Mouse (Mus musculus): ENCODE measurements around the gene Ssbp1. TPM values are rescaled to one million over a fixed set of nuclear protein-coding genes. Genes with fewer than 3 reads are reported as not detected.

Ssbp1 gene
- polyA plus RNA-seq, 1 experiment from 2014 or later, result 94.1 TPM

DNA sequence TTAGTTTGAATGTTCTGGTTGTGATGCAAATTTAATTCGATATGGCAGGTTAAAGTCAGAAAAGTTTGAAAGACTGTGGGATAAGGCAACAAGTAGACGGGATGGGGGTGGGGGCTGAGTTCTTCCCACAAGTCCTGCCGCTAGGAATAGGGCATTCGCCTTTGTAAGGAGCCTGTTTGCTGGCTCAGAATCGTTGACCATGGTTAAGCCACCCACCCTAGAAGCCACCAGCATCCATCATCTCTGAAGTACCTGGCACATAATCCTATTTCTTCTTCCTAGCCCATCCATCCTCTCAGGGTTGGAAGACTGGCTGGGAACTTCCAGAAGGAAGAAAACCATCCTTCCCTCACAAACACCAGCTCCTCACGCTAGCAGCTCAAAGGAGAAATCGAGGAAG, 36.5 kb upstream of the Ssbp1 start:
- Histone ChIP-seq H3K9me3 (no peaks in the 10 kb centered on the region), H3K4me3 (peak overlapping the region; percentile 86), H3K4me2 (peak overlapping the region; percentile 87), H3K27ac (replicated peaks) (no peak overlapping the region), H3K27me3 (replicated peaks) (peaks cover 30% of the 10 kb centered on the region), H3K4me1 (peaks cover 10% of the 10 kb centered on the region; the same call in 1 of the 2 replicates), H3K36me3 (no peaks in the 10 kb centered on the region), H3K9ac (peak overlapping the region; percentile 90)
- WGBS, result 16% methylated on average over 7 of the region's 7 CpGs
- ATAC-seq (ENCODE audit: extremely low read depth, insufficient number of reproducible peaks, low FRiP score, low TSS enrichment), result no peak

DNA sequence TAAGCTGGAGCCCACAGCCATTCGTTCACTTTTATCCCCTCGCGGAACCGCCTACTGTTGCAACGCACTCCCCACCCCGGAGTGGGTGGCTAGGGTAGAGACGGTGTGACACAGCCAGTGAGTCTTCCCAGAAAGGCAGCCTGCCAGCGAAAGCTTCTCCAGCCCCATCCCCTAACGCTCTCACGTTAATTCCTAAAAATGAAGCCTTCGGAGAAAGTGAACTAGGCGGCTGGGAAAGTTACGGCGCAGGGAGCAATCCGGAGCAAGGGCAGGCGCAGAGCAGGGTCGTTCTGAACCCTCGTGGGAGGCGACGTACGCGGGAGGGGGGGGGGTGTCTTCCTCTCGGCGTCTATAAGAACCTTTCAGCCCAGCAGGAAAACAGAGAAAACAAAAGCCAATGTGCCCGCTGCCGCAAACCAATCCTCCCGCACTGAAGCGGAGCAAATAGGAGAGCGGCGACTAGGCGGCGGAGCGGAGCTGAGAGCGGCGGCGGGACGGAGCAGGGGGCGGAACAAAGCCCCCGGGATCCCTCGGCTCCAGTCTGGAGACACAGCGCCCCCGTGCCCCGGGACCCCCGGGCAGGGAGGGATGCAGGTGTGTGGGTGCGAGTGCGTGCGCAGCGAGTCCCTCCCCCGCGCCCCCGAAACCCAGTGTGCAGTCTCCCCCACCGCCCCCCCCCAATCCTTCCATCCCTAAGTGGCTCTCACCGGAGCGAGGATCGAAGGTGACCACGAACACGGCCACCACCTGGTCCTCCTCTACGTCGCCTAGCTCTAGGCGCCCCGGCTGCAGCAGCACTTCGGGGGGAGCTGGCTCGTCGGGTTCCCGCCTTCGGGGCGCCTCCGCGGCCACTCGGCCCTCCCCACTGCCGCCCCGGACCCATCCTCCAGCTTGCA, 35.8 kb upstream of the Ssbp1 start:
- under 1% methylated on average over 69 of the region's 72 CpGs for WGBS
- Histone ChIP-seq H3K9ac (peak overlapping the region; percentile 90), H3K36me3 (no peaks in the 10 kb centered on the region), H3K4me2 (peak overlapping the region; percentile 87), H3K4me3 (peak overlapping the region; percentile 86), H3K9me3 (no peaks in the 10 kb centered on the region), H3K27ac (replicated peaks) (peak overlapping the region; percentile 32; the same call in 1 of the 2 replicates), H3K4me1 (peaks cover 10% of the 10 kb centered on the region; the same call in 1 of the 2 replicates), H3K27me3 (replicated peaks) (peaks cover 37% of the 10 kb centered on the region)
- peak; percentile 23; the same call in 1 of the 2 replicates for ATAC-seq (ENCODE audit: extremely low read depth, insufficient number of reproducible peaks, low FRiP score, low TSS enrichment)

DNA sequence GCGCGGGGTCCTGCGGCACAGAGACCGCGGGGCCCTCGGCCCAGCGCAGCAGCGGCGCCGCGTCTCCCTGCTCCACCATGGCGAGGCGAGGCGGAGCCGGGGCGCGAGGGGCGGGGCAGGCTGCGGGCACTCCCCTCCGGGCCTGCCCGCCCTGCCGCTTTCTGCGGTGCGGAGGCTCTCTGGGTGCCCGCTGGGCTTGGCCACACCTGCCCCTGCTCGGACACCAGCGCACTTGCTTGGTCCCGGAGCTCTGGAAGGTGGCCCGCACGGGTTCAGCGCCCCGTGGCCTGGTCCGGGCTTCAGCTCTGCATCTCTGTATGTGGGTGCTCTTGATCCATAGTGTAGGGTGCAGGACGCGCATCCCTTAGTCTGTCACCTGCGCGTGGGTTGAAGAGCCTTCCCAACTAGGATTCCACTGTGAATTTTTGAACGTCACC, 35.1 kb upstream of the Ssbp1 start, which contains the start of gene E330009J07Rik:
E330009J07Rik (minus strand) TSS at position 89 of the 437 bp plus-strand sequence.
- ATAC-seq (ENCODE audit: extremely low read depth, insufficient number of reproducible peaks, low FRiP score, low TSS enrichment), result peak; percentile 84
- WGBS, result under 1% methylated on average over 38 of the region's 38 CpGs

DNA sequence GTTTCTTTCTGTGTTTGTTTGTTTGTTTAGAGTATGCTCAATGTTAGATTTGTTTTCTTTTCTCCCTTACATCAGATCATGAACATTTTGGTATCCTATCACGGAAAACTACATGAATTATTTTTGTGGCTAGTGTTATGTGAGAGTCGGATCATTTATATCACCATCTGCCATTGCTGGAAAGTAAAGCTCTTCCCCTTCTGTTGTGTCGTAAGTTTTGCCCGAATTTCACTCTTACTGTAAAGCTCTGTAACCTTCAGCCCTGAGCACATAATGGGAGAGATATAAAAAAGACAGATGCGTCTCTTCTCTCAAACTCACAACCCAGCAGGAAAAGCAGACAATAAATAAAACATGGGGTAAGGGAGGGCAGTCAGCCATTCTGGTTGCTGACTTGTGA, 32.2 kb upstream of the Ssbp1 start, which contains the start of gene Wee2:
Wee2 (plus strand) TSS at position 153 of the 400 bp plus-strand sequence.
- H3K9me3 ChIP-seq, result no peaks in the 10 kb centered on the region
- no peak within 1 kb of the TSS for H3K9ac ChIP-seq
- no peak for ATAC-seq (ENCODE audit: extremely low read depth, insufficient number of reproducible peaks, low FRiP score, low TSS enrichment)
- no peak within 1 kb of the TSS for H3K27ac ChIP-seq (replicated peaks)
- no peaks in the 10 kb centered on the region for H3K36me3 ChIP-seq
- no peak within 1 kb of the TSS for H3K4me3 ChIP-seq
- H3K4me2 ChIP-seq, result no peak within 1 kb of the TSS
- WGBS, result 63% methylated on average over 5 of the region's 5 CpGs
- peaks cover 10% of the 10 kb centered on the region; the same call in 1 of the 2 replicates for H3K4me1 ChIP-seq
- H3K27me3 ChIP-seq (replicated peaks), result peaks cover 52% of the 10 kb centered on the region

More for the DNA sequence above, 35.1 kb upstream of the Ssbp1 start, which contains the start of gene E330009J07Rik:
- peaks cover 10% of the 10 kb centered on the region; the same call in 1 of the 2 replicates for H3K4me1 ChIP-seq
- peak within 1 kb of the TSS; percentile 87 for H3K4me2 ChIP-seq
- no peaks in the 10 kb centered on the region for H3K9me3 ChIP-seq
- no peaks in the 10 kb centered on the region for H3K36me3 ChIP-seq
- H3K27me3 ChIP-seq (replicated peaks), result peaks cover 43% of the 10 kb centered on the region
- peak within 1 kb of the TSS; percentile 86 for H3K4me3 ChIP-seq
- peak within 1 kb of the TSS; percentile 90 for H3K9ac ChIP-seq
- H3K27ac ChIP-seq (replicated peaks), result peak within 1 kb of the TSS; percentile 32; the same call in 1 of the 2 replicates

DNA sequence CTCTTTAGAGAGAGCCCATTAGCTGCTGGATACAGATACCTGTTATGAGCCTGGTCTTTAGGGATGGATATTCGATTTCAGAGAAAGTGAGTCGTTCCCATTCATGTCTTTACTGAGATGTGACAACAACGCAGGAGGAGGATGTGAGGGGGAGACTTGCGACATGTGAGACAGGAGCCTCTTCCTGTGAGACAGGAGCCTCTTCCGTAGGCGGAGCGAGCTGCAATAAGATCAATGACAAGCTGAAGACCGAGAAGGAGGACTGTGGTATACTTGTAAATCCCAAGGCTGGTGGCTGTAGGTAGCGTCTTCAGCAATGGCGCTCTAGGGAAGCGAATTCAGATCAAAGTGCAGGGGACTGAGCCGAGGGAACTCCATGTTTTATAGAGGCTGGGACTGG, 31.4 kb upstream of the Ssbp1 start:
- H3K4me3 ChIP-seq, result no peak overlapping the region
- no peak for ATAC-seq (ENCODE audit: extremely low read depth, insufficient number of reproducible peaks, low FRiP score, low TSS enrichment)
- no peaks in the 10 kb centered on the region for H3K9me3 ChIP-seq
- peaks cover 7% of the 10 kb centered on the region; the same call in 1 of the 2 replicates for H3K4me1 ChIP-seq
- 27% methylated on average over 12 of the region's 12 CpGs for WGBS
- H3K9ac ChIP-seq, result no peak overlapping the region
- no peak overlapping the region for H3K4me2 ChIP-seq
- H3K27me3 ChIP-seq (replicated peaks), result peaks cover 47% of the 10 kb centered on the region
- no peaks in the 10 kb centered on the region for H3K36me3 ChIP-seq
- no peak overlapping the region for H3K27ac ChIP-seq (replicated peaks)

DNA sequence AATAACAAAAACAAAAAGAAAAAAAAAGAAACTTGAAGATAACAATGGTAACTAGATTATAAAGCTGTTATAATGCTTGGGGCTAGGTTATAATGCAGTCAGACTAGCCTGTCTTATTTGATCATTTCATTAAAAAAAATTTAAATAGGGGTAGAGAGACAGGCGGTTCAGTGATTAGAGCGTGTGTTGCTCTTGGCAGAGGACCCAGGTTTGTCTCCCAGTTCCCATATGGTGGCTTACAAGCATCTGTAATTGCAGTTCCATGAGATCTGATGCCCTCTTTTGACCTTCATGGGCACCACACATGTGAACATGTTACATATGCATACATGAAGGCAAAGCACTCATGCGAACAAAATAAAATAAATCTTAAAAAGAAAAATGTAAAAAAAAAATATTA, 29.9 kb upstream of the Ssbp1 start:
- Histone ChIP-seq H3K4me3 (no peak overlapping the region), H3K4me2 (no peak overlapping the region), H3K36me3 (no peaks in the 10 kb centered on the region), H3K27ac (replicated peaks) (no peak overlapping the region), H3K27me3 (replicated peaks) (peaks cover 50% of the 10 kb centered on the region), H3K9me3 (no peaks in the 10 kb centered on the region), H3K4me1 (0 out of 2 replicates have a peak, but pooled peaks cover 2% of the 10 kb centered on the region), H3K9ac (no peak overlapping the region)
- ATAC-seq (ENCODE audit: extremely low read depth, insufficient number of reproducible peaks, low FRiP score, low TSS enrichment), result no peak
- WGBS, result 70% methylated on average over 3 of the region's 3 CpGs

DNA sequence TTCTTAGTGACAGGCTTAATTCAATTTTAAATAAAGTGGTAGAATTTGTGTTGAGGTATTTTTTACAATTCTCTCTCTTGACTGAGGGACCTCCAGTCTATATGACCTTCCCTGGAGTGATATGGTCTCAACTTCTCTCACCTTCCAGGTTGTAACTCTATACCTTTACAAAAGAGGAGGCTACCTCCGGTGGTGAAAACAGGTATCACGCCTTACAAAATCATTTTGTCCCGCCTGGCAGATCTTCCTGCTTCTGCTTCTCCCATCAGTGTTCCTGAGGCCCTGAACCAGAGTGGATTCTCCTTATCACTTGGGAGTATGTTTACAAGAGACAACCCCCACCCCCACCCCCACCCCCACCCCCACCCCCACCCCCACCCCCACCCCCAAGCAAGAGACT, 29.4 kb upstream of the Ssbp1 start:
- H3K27ac ChIP-seq (replicated peaks), result no peak overlapping the region
- H3K9ac ChIP-seq, result no peak overlapping the region
- H3K4me1 ChIP-seq, result no peaks in the 10 kb centered on the region
- H3K4me3 ChIP-seq, result no peak overlapping the region
- no peaks in the 10 kb centered on the region for H3K9me3 ChIP-seq
- WGBS, result 26% methylated on average over 3 of the region's 3 CpGs
- no peaks in the 10 kb centered on the region for H3K36me3 ChIP-seq
- no peak for ATAC-seq (ENCODE audit: extremely low read depth, insufficient number of reproducible peaks, low FRiP score, low TSS enrichment)
- no peak overlapping the region for H3K4me2 ChIP-seq
- H3K27me3 ChIP-seq (replicated peaks), result peaks cover 55% of the 10 kb centered on the region

DNA sequence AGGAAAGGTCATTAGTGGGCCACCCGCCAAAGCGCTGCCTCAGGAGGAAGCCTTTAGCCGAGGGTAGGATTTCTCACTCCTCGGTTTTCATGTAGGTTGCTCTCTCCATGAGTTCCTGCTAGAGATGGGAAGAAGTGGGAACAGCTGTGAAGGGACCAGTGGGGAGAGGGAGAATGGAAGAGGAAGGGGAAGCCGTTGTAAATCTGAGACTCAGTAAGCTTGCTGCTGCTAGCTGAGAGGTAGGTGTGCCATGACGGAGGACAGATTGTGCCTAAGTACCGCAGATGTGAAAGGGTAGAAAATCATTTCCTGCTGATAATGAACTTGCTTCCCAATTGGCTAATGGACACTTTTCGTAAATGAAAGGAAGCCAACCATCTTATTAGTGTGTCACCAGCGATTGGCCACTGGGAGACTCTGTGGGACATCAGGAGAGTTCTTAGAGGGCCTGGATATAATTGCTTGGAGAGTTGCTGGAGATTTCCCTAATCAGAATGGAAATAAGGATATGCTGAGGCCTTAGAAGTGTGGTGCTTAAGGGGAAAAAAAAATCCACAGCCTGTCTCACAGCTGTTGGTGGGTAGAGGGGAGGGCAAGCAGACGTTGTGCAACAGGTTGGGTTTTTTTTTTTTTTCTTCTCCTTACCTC, 27.7 kb upstream of the Ssbp1 start:
- ATAC-seq (ENCODE audit: extremely low read depth, insufficient number of reproducible peaks, low FRiP score, low TSS enrichment), result no peak
- Histone ChIP-seq H3K4me3 (no peak overlapping the region), H3K27me3 (replicated peaks) (peaks cover 43% of the 10 kb centered on the region), H3K4me1 (no peaks in the 10 kb centered on the region), H3K36me3 (no peaks in the 10 kb centered on the region), H3K9me3 (no peaks in the 10 kb centered on the region), H3K27ac (replicated peaks) (no peak overlapping the region), H3K4me2 (no peak overlapping the region), H3K9ac (no peak overlapping the region)
- 19% methylated on average over 10 of the region's 10 CpGs for WGBS

DNA sequence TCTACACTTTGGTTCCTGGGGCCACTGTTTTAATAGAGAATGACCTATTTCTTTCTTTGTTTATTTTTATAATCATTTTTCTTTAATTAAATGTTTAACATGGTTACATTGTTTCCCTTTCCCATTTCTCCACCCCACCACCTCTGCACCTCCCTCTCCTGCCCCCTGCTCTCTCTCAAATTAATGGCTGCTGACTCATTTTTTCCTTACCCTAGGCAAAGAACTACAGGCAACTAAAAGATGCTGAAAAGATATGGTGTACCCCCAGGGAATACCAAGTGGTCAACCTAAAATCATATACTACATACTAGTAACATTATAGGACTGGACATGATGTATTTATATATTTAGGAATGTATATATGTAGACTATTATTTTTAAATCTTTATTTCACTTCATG, 22.5 kb upstream of the Ssbp1 start:
- no peak for ATAC-seq (ENCODE audit: extremely low read depth, insufficient number of reproducible peaks, low FRiP score, low TSS enrichment)
- H3K27ac ChIP-seq (replicated peaks), result no peak overlapping the region
- no peak overlapping the region for H3K9ac ChIP-seq
- H3K4me1 ChIP-seq, result no peaks in the 10 kb centered on the region
- no peaks in the 10 kb centered on the region for H3K9me3 ChIP-seq
- H3K36me3 ChIP-seq, result no peaks in the 10 kb centered on the region
- peaks cover 12% of the 10 kb centered on the region; the same call in 1 of the 2 replicates for H3K27me3 ChIP-seq (replicated peaks)
- no peak overlapping the region for H3K4me3 ChIP-seq
- no peak overlapping the region for H3K4me2 ChIP-seq

DNA sequence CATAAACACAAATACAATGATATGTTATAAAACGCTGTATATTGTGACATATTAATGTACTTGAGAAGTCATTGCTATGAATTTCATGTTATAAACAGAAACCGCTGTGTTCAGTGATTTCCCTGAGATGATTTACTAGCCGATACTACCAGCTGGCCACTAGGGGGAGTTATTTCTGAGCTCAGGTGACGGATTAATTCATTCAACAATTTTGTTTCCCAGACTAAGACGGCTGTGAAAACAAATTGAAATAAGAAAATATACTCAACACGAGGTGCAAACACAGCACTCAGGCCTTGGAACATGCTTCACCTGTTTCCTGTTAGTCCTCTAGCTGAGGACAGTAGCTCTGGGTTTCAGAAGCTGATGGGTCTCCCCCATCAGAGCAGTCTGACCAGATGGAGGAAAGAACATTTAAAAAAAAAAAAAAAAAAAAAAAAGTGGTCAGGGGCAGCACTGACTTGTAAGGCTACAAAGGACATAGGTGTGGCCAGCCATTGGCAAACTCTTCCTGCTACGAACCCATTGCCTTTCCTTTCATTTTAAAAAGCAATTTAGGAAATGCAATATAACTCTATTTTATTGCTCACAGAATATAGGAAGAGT, 16.6 kb upstream of the Ssbp1 start:
- Histone ChIP-seq H3K4me2 (no peak overlapping the region), H3K27ac (replicated peaks) (no peak overlapping the region), H3K9ac (no peak overlapping the region), H3K9me3 (no peaks in the 10 kb centered on the region), H3K4me3 (no peak overlapping the region), H3K36me3 (no peaks in the 10 kb centered on the region), H3K27me3 (replicated peaks) (peaks cover under 1% of the 10 kb centered on the region; the same call in 1 of the 2 replicates), H3K4me1 (no peaks in the 10 kb centered on the region)
- 26% methylated on average over 7 of the region's 7 CpGs for WGBS
- no peak for ATAC-seq (ENCODE audit: extremely low read depth, insufficient number of reproducible peaks, low FRiP score, low TSS enrichment)

DNA sequence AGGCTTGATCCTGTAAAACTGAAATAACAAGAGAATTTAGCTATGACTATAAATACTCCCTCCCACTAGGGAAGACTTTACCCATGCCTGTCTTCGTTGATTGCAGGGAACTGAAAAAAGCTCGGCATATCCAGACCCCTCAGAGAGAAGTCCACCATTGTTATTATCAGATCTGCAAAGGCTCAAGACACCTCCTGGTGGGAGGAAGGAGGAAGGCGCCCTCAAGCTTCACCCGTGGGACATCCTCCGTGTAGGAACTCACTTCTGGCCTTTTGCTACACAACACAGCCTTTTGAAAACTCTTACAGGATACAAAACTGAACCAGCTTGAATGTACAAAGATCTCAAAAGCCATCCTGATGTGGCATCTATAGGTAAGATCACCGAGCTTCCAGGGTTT, 5.4 kb upstream of the Ssbp1 start:
- WGBS, result 48% methylated on average over 6 of the region's 6 CpGs
- Histone ChIP-seq H3K4me1 (no peaks in the 10 kb centered on the region; the same call in 1 of the 2 replicates), H3K4me3 (no peak overlapping the region), H3K36me3 (no peaks in the 10 kb centered on the region), H3K9me3 (no peaks in the 10 kb centered on the region), H3K9ac (no peak overlapping the region), H3K27me3 (replicated peaks) (peaks cover 23% of the 10 kb centered on the region; the same call in 1 of the 2 replicates), H3K27ac (replicated peaks) (no peak overlapping the region), H3K4me2 (no peak overlapping the region)
- ATAC-seq (ENCODE audit: extremely low read depth, insufficient number of reproducible peaks, low FRiP score, low TSS enrichment), result no peak
